Mouse (Mus musculus) embryonic stem cell, embryonic (primary cell): ENCODE results near the gene Mndal.
"Not testable (repeated sequence)": the region's sequence is repeated elsewhere in the genome, so short reads cannot be mapped to it uniquely, and the experiment has no call there.

ENCODE experiments used
- CTCF ChIA-PET, 4 experiments: fragments of 300-600 bp in 2 of 4; fragments of 350-600 bp in 2 of 4; sonication (Branson Sonifier 250); formaldehyde crosslinking; loops; one replicate each; lab custom pipeline; 2022; ENCODE audit warnings: inconsistent platforms in 2 of 4; lab: Charles Lee
- POLR2A ChIA-PET, 4 experiments: fragments of 300-600 bp in 2 of 4; fragments of 350-600 bp in 2 of 4; sonication (Branson Sonifier 250); formaldehyde crosslinking; loops; one replicate each; lab custom pipeline; 2022; ENCODE audit warnings: antibody characterized with exemption in 4 of 4, inconsistent platforms in 1 of 4; lab: Charles Lee

Mndal gene

GRCm38 (mm10) chr1:173908390-173908789 lies 33.9 kb downstream of the Mndal start:
- CTCF ChIA-PET, POLR2A ChIA-PET: not testable (repeated sequence)

DNA sequence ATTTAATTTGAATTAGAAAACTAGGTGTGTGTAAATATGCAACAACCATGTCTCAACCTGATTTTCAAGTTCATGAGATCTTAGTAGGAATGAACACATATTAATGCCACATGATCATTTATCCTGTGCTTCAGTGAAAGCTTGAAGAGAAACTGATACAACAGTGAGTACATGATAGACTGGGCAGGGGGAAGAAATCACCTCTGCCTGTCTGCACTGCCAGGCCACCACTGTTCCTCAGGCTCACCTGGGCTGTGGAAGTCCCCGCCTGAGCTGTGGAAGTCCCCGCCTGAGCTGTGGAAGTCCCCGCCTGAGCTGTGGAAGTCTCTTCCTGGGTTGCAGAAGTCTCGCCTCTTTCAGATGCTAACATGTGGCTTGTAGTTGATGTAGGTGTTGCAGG lies 36.4 kb downstream of the Mndal start:
- CTCF ChIA-PET, POLR2A ChIA-PET: not testable (repeated sequence)

DNA sequence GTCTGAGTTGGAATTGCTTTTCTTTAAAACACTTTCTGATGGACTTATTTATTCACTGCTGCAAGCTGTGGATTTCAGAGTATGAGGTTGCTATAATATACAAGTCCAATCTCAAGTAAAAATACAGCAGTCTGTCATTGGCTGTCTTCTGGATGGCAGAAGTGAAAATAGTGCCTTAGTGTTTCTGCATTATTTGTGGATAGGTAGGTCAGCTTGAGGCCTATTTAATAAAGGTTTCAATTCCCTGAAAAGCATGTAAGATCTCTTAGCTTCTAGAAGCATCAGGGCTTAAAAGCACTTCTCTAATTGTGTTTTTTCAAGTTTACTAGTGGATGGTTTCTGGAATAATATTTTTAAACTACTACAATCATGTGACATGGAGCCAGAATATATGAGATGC lies 52.5 kb downstream of the Mndal start:
- POLR2A ChIA-PET, CTCF ChIA-PET: not testable (repeated sequence)

DNA sequence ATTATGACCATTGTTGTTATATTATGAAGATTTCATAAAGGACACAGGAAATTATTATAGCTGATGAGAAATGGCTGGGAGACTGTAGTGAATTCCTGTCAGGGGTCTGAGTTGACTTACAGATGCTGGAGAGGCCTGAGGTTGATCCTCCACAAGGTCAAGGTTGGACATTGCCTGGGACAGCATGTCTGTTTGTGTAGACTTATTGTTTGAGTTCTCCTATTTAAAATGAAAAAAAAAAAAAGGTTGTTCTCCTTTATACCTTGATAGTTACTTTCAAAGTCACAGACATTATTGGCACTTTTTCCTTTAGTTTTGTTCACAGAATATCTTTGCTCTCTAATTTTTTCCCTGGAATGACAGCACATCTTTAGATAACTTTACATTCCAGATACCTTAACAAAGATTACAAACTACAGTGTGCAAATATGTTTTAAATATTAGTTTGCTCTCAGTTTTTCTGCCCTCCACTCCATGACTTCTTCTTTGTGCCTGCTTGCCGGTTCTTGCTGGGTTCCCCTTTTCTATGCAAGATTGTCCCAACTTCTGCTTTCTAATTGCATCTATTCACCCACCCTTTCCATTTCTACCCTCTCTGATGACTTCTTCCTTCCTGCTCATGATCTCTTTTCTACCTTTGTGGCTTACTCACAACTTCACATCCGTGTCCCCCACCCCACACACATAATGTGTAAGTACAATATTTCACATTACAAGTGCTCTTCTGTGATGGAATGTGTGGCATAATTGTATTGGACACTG lies 55.1 kb downstream of the Mndal start:
- CTCF ChIA-PET, POLR2A ChIA-PET: not testable (repeated sequence)

- CTCF ChIA-PET: not testable (repeated sequence)
- POLR2A ChIA-PET: interaction anchor here in 1 of 4 experiments (0.6 kb wide), 1 partner anchor 62 kb away, joined by 3 read pairs; the partner anchor contains the start of gene Mndal
These were observed 62.2 kb downstream of the Mndal start for GRCm38 (mm10) chr1:173880004-173880666.

DNA sequence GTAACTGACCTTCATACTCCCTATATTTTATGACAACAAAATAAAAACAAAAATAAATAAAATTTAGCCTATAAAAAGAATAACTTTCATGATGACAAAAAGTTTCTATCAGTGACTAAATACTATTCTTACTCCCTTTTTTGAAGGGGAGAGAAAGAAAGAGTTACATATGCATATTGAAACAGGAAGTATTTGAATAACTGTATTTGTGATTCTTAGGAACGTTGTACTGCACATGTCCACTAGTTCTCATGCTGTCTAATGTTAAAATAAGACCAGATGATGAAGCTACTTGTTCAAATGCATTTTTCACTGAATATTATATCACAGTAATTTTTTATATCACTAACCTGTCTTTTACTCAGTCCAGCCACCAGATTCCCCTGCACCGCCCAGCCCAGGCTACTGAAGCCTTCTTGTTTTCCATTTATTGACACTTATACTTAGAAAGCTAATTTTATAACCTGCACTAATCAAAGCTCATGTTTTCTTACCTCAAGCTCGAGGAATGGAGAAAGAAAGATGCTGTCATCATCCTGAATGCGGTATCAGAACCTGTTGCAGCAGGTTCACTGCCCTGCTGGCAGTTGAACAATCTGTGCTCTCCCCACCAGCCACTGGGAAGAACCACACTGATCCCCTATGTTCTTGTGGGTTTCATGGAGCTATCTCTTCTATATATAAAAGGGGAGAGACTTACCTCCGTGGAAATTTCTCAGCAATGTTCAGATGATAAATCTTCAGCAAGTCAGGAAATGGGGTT lies 62.9 kb downstream of the Mndal start:
- CTCF ChIA-PET: not testable (repeated sequence)
- POLR2A ChIA-PET: interaction anchor here in 1 of 4 experiments (0.6 kb wide), 1 partner anchor 63 kb away, joined by 3 read pairs; the partner anchor contains the start of gene Mndal

GRCm38 (mm10) chr1:173878264-173878663 lies 64.0 kb downstream of the Mndal start:
- CTCF ChIA-PET, POLR2A ChIA-PET: not testable (repeated sequence)

- CTCF ChIA-PET: interaction anchor here in 1 of 4 experiments (0.5 kb wide), 1 partner anchor 1164 kb away, joined by 4 read pairs; no protein-coding TSS in a partner anchor
- POLR2A ChIA-PET: not testable (repeated sequence)
These were observed 65.2 kb downstream of the Mndal start for GRCm38 (mm10) chr1:173877125-173877524.

- CTCF ChIA-PET, POLR2A ChIA-PET: not testable (repeated sequence)
These were observed 73.7 kb downstream of the Mndal start for GRCm38 (mm10) chr1:173868586-173868985.

DNA sequence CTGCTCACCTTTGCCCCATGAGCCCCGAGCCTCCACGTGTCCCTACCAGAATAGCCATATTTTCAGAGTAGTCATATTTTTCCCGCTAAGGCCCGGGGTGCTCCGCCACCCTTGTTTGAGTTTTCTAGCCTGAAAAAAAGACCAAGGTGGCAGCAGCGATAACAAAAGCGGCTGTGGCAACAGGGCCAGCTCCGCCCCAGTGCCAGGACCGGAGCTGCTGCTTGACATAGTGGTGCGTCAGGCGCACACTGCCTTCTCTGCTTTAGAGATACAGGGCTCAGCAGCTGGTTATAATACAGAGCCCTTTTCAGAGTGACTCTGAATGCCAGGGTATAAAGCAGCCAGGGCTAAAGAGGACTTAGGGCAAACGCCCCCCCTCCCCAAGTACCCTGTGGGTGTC lies 75.8 kb downstream of the Mndal start:
- POLR2A ChIA-PET: no interaction called here
- CTCF ChIA-PET: no interaction called here

DNA sequence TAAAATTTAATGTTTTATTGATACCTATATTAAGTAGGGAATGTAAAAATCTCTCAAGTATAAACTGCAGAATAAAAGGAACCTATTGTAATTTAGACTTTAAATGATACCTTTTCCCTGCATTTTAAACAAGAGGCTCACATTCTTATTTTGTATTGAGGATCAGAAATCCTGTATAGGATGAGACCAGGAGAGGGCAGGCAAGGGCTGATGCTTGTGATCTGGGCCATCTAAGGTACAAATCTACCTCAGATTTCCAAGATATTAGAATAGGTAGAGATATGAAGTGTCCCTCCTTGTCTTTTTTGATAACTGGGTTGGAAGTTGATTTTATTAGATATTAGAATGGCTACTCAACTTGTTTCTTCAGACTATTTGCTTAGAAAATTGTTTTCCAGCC lies 88.6 kb downstream of the Mndal start:
- CTCF ChIA-PET, POLR2A ChIA-PET: not testable (repeated sequence)

DNA sequence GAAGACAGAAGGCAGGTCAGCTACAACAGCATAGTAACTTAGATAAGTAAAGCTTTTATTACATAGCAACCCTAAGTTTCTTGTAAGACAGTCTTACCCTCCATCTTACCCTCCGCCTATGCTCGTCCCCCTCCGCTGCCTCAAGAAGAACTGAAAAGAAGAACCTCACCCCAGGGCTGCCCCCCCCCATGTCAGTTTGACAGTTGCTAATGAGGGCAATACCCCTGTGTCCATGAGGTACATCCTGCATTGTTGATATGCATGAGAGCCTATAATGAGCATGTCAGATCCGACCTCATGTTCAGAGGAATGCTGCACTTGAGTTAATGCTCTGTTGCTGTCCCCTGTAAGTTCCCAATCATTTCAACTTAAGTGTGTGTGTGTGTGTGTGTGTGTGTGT lies 89.4 kb downstream of the Mndal start:
- POLR2A ChIA-PET: not testable (repeated sequence)

GRCm38 (mm10) chr1:173846193-173846592 lies 96.1 kb downstream of the Mndal start:
- CTCF ChIA-PET: not testable (repeated sequence)

More for the DNA sequence above, 89.4 kb downstream of the Mndal start:
- CTCF ChIA-PET: interaction anchor here in 1 of 4 experiments (0.6 kb wide), 1 partner anchor 618 kb away, joined by 4 read pairs; no protein-coding TSS in a partner anchor

DNA sequence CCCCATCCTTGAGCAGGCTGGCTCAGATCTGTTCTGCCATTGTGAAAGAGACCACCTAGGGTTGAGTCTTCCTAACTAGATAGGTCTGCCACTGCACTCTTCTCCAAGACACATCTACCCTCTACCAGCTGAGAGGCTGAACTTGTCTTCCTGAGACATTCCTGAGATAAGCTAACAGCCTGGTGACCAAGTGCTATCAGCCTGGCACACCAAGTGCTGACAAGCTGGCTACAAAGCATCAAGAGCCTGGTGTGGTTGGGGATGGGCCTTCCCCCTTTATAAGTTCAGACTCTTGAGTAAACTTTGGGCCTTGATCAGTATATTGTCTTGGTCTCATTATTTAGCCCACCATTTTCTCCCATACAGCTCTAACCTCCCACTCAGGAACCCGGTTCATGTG lies 97.5 kb downstream of the Mndal start:
- CTCF ChIA-PET: interaction anchor here in 1 of 4 experiments (0.5 kb wide), 1 partner anchor 388 kb away, joined by 3 read pairs; no protein-coding TSS in a partner anchor

More at GRCm38 (mm10) chr1:173846193-173846592, 96.1 kb downstream of the Mndal start:
- POLR2A ChIA-PET: not testable (repeated sequence)

GRCm38 (mm10) chr1:173821481-173821803 lies 120.8 kb downstream of the Mndal start:
- CTCF ChIA-PET: not testable (repeated sequence)

More for the DNA sequence above, 97.5 kb downstream of the Mndal start:
- POLR2A ChIA-PET: no interaction called here

DNA sequence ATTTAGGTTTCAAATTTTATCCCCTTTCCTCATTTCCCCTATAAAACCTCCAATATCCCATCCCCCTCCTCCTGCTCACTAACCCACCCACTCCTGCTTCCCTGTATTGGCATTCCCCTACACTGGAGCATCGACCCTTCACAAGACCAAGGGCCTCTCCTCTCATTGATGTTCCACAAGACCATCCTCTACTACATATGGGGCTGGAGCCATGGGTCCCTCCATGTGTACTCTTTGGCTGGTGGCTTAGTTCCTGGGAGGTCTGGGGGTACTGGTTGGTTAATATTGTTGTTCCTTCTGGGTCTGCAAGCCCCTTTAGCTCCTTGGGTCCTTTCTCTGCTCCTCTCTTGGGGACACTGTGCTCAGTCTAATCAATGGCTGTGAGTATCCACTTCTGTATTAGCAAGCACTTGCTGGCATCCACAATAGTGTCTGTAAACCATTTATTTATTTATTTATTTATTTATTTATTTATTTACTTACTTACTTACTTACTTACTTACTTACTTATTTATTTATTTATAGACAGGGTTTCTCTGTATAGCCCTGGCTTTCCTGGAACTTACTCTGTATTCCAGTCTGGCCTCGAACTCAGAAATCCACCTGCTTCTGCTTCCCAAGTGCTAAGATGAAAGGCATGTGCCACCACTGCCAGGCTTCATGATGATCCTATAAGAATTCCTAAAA lies 121.4 kb downstream of the Mndal start:
- CTCF ChIA-PET, POLR2A ChIA-PET: not testable (repeated sequence)

More at GRCm38 (mm10) chr1:173821481-173821803, 120.8 kb downstream of the Mndal start:
- POLR2A ChIA-PET: not testable (repeated sequence)

DNA sequence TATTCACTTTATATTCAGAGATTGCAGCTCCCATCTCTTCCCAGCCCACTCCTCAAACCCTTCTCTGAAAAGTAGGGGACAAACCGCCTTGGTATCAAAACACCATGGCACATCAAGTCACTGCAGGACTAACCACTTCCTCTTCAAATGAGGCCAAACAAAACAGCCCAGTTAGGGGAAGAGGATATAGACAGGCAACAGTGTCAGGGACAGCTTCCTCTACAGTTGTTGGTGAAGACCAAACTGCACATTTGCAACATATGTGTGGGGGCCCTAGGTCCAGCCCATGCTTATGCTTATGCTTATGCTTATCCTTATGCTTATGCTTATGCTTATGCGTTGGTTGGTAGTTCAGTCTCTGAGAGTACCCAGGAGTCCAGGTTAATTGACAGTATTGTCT lies 133.0 kb downstream of the Mndal start:
- POLR2A ChIA-PET, CTCF ChIA-PET: not testable (repeated sequence)

GRCm38 (mm10) chr1:173802689-173803281 lies 139.5 kb downstream of the Mndal start:
- POLR2A ChIA-PET: not testable (repeated sequence)
- CTCF ChIA-PET: interaction anchor here in 1 of 4 experiments (0.7 kb wide), 1 partner anchor 140 kb away, joined by 3 read pairs; no protein-coding TSS in a partner anchor

DNA sequence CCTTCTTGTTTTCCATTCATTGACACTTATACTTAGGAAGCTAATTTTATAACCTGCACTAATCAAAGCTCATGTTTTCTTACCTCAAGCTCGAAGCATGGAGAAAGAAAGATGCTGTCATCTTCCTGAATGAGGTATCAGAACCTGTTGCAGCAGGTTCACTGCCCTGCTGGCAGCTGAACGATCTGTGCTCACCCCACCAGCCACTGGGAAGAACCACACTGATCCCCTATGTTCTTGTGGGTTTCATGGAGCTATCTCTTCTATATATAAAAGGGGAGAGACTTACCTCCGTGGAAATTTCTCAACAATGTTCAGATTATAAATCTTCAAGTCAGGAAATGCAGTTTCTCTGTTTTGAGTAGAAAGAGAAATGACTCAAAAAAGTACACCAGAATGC lies 140.1 kb downstream of the Mndal start:
- POLR2A ChIA-PET: not testable (repeated sequence)
- CTCF ChIA-PET: interaction anchor here in 1 of 4 experiments (0.7 kb wide), 1 partner anchor 141 kb away, joined by 3 read pairs; no protein-coding TSS in a partner anchor
